Mouse (Mus musculus) hindbrain, embryonic 12.5 days (tissue): ENCODE measurements around the gene Efna3. TPM values are rescaled to one million over a fixed set of nuclear protein-coding genes. Genes with fewer than 3 reads are reported as not detected.

Experiments
- ATAC-seq: fragments of 200-750 bp; cut with Nextera tagmentation; 2 replicates; pipeline ENCODE4 v1.8.0; 2017; ENCODE audit warnings: moderate TSS enrichment; ENCODE audit not compliant: low FRiP score
- H3K27ac ChIP-seq: fragments of 300-500 bp; sonication (generic); 2 replicates; pipeline ENCODE4 v1.5.1; 2016; ENCODE audit warnings: mild to moderate bottlenecking
- H3K27me3 ChIP-seq: fragments of 300-500 bp; sonication (generic); 2 replicates; pipeline ENCODE4 v1.6.1; 2016; ENCODE audit warnings: mild to moderate bottlenecking
- H3K36me3 ChIP-seq: fragments of 300-500 bp; sonication (generic); 2 replicates; pipeline ENCODE4 v1.6.1; 2016; ENCODE audit warnings: mild to moderate bottlenecking
- H3K4me1 ChIP-seq: fragments of 300-500 bp; sonication (generic); 2 replicates; pipeline ENCODE4 v1.6.1; 2016
- H3K4me2 ChIP-seq: fragments of 300-500 bp; sonication (generic); replicated peaks from 2 replicates; pipeline ENCODE4 v1.6.1; 2016; ENCODE audit warnings: mild to moderate bottlenecking
- H3K4me3 ChIP-seq: fragments of 300-500 bp; sonication (generic); 2 replicates; pipeline ENCODE4 v1.5.1; 2016; ENCODE audit warnings: mild to moderate bottlenecking
- H3K9ac ChIP-seq: fragments of 300-500 bp; sonication (generic); 2 replicates; pipeline ENCODE4 v1.6.1; 2016; ENCODE audit warnings: mild to moderate bottlenecking, moderate library complexity
- H3K9me3 ChIP-seq: fragments of 300-500 bp; sonication (generic); replicated peaks from 2 replicates; pipeline ENCODE4 v1.6.1; 2016; ENCODE audit warnings: mild to moderate bottlenecking
- WGBS: fragments of 180-500 bp; shearing (Covaris S2); methylation state at CpG from one replicate; pipeline ENCODE4 v1.1.7; 2016; 5-methylcytosine and 5-hydroxymethylcytosine counted together
- polyA plus RNA-seq: library from polyadenylated mRNA; unstranded; fragments of >200 nt; fragmentation: Nextera tagmentation; extraction: Ambion mirVana; gene quantifications from 2 replicates; pipeline ENCODE4 v1.2.1, GENCODE M21; 2016

Gene Efna3
- 21.7 and 22.2 TPM in 2 replicates for polyA plus RNA-seq

DNA sequence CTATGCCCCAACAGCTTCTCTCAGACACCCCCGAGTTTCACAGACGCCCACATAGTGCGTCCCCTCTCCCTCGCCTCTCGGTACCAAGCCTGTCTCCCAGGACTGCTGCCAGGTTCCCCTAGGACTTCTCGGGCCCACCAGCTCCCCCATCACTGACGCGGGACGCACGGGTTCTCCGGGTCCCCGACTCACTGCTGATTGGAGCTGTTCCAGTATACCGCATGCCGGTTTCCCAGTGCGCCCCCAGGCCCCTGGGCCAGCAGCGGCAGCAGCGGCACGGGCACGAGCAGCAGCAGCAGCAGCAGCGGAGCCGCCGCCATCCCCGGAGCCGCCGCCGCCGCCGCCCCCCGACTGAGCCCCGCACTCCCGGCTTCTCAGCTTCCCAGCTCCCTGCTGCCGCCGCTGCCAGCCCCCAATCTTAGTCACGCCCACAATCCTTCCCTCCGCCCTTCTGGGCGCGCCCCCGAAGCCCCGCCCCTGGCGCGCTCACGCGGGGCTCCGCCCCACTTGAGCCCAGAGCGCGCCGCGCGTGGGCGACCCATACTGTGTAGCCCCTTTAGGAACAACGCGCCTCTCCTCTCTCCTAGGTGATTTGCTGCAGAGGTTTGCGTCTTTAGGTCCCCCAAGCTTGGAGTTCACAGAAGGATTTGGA, at the start of gene Efna3:
Gene Efna3, minus strand, starts transcription at position 452 of the 652 bp plus-strand sequence.
- H3K4me1 ChIP-seq, result peaks cover 50% of the 10 kb centered on the region
- peak within 1 kb of the TSS; percentile 88 for H3K27ac ChIP-seq
- H3K4me2 ChIP-seq, result peak within 1 kb of the TSS; percentile 87
- no peaks in the 10 kb centered on the region for H3K9me3 ChIP-seq
- peak within 1 kb of the TSS; percentile 80 for H3K9ac ChIP-seq
- ATAC-seq, result peak; percentile 30
- H3K27me3 ChIP-seq, result peaks cover 59% of the 10 kb centered on the region
- H3K4me3 ChIP-seq, result peak within 1 kb of the TSS; percentile 70
- under 1% methylated on average over 48 of the region's 53 CpGs for WGBS
- no peaks in the 10 kb centered on the region for H3K36me3 ChIP-seq

GRCm38 (mm10) chr3:89367338-89367737, 44.6 kb upstream of the Efna3 start:
- H3K4me3 ChIP-seq, result no peak overlapping the region
- 0 out of 2 replicates have a peak, but pooled peaks cover 6% of the 10 kb centered on the region for H3K27me3 ChIP-seq
- H3K4me1 ChIP-seq, result no peaks in the 10 kb centered on the region
- H3K36me3 ChIP-seq, result no peaks in the 10 kb centered on the region
- H3K27ac ChIP-seq, result no peak overlapping the region
- H3K4me2 ChIP-seq, result no peak overlapping the region
- H3K9ac ChIP-seq, result no peak overlapping the region
- no peak for ATAC-seq
- 67% methylated on average over 11 of the region's 11 CpGs for WGBS
- no peaks in the 10 kb centered on the region for H3K9me3 ChIP-seq

DNA sequence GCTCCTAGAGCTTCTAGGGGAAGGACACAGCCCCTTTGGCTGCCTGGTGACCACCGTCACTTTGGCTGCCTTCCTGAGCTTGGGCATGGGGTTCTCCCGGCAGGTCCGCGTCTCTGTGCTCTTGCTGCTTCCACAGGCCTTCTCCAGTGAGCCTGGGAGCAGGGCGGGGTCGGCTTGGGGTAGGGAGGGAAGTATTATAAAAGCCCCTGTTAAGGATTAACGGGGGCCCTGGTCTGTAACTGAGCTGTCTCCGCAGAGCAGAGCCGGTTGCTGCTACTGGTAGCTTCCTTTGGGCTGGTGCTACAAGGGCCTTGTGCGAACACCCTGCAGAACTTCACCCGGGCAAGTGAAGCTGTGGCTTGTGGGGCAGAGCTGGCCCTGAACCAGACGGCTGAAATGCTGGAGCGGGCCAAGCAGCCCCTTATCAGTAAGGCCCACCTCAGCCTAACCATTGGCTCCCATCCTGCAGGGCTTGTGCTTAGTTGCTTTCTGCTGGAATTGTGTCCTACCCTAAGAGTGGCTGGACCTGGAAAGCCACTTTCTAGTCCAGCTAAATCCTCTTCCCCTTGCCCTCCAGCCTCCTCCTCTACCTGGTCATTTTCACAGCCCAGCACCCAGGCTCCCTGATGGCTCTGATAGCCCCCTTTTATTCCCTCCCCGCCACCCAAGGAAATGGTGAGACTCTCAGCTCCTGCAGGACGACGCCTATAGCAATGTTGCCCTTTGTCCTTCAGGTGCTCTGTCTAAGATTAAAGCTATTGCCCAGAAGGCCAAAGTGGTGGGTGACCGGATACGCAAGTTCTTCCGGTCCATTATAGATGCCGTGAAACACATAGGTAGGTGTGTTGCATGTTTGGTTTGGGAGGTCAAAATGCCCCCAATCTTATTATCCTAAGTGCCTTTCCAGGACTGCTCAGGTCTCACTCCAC, 43.0 kb upstream of the Efna3 start:
- H3K27ac ChIP-seq, result no peak overlapping the region
- H3K4me2 ChIP-seq, result no peak overlapping the region
- 75% methylated on average over 20 of the region's 20 CpGs for WGBS

DNA sequence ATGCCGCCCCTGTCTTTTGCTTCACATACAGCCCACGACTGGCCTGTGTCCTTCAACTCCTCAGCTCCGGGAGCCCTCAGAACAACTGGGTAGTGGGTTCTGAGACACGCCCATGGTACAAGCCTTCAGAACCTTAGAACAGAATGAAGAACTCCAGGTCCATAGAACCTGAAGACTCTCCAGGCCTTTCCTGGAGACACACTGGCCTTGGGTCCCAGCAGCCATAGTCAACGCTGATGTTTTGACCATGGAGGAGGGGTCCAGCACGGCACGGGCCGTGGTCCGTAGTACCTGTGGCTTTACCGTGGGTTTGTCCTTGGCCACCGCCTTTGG, 42.4 kb upstream of the Efna3 start, which contains the start of gene Dcst1:
Gene Dcst1, minus strand, starts transcription at position 101 of the 333 bp plus-strand sequence.
- H3K9me3 ChIP-seq, result no peaks in the 10 kb centered on the region
- no peaks in the 10 kb centered on the region for H3K36me3 ChIP-seq
- H3K27ac ChIP-seq, result no peak within 1 kb of the TSS
- no peak within 1 kb of the TSS for H3K4me2 ChIP-seq
- no peak for ATAC-seq
- H3K27me3 ChIP-seq, result 0 out of 2 replicates have a peak, but pooled peaks cover 6% of the 10 kb centered on the region
- no peak within 1 kb of the TSS for H3K4me3 ChIP-seq
- no peak within 1 kb of the TSS for H3K9ac ChIP-seq
- 83% methylated on average over 11 of the region's 11 CpGs for WGBS
- H3K4me1 ChIP-seq, result no peaks in the 10 kb centered on the region

More for the DNA sequence above, 43.0 kb upstream of the Efna3 start:
- ATAC-seq, result no peak
- H3K4me1 ChIP-seq, result no peaks in the 10 kb centered on the region
- 0 out of 2 replicates have a peak, but pooled peaks cover 6% of the 10 kb centered on the region for H3K27me3 ChIP-seq
- no peak overlapping the region for H3K4me3 ChIP-seq
- H3K36me3 ChIP-seq, result no peaks in the 10 kb centered on the region
- no peaks in the 10 kb centered on the region for H3K9me3 ChIP-seq
- no peak overlapping the region for H3K9ac ChIP-seq

DNA sequence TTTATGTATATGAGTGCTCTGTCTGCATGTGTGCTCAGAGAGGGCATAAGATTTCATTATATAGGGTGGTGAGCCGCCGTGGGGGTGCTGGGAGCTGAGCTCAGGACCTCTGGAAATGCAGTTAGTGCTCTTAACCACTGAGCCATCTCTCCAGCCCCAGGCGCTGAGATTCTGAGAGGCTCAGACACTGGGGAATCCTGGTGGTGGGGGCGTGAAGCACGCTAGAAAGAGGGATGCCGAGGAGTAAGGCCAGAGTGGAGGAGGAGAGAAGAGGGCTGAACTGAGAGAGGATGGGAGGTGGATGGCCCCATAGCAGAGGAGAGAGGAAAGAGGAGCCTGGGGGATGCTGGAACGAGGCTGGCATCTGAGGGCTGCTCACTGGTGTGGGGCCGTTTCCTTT, 41.9 kb upstream of the Efna3 start:
- no peaks in the 10 kb centered on the region for H3K4me1 ChIP-seq
- ATAC-seq, result no peak
- no peaks in the 10 kb centered on the region for H3K36me3 ChIP-seq
- 52% methylated on average over 8 of the region's 8 CpGs for WGBS
- H3K4me2 ChIP-seq, result no peak overlapping the region
- H3K27ac ChIP-seq, result no peak overlapping the region
- H3K27me3 ChIP-seq, result 0 out of 2 replicates have a peak, but pooled peaks cover 6% of the 10 kb centered on the region
- H3K4me3 ChIP-seq, result no peak overlapping the region
- no peaks in the 10 kb centered on the region for H3K9me3 ChIP-seq
- no peak overlapping the region for H3K9ac ChIP-seq

DNA sequence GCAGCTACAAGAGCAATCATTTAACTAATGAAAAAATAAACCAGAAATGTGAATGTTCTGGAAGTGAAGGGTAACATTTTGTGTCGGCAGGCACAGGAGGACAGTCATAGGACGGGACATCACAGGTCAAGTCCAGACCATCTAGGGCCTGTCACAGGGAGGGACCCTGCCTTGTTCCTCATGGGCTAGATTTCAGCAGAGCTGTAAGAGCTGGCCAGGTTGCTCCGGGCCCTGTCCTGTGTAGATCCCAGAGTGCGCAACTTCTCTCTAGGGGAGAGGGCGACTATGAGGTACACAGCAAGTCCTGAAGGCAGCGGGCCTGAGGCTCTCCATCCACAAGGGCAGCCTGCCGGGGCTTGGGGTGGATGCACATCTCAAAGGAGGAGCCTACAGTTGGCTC, 38.9 kb upstream of the Efna3 start, which contains the start of gene Dcst2:
Gene Dcst2, plus strand, starts transcription at position 301 of the 400 bp plus-strand sequence.
- no peak for ATAC-seq
- Histone ChIP-seq H3K27me3 (0 out of 2 replicates have a peak, but pooled peaks cover 4% of the 10 kb centered on the region), H3K9me3 (no peaks in the 10 kb centered on the region), H3K4me1 (no peaks in the 10 kb centered on the region), H3K4me2 (no peak within 1 kb of the TSS), H3K36me3 (no peaks in the 10 kb centered on the region), H3K9ac (no peak within 1 kb of the TSS), H3K27ac (no peak within 1 kb of the TSS), H3K4me3 (no peak within 1 kb of the TSS)
- WGBS, result 88% methylated on average over 7 of the region's 7 CpGs

DNA sequence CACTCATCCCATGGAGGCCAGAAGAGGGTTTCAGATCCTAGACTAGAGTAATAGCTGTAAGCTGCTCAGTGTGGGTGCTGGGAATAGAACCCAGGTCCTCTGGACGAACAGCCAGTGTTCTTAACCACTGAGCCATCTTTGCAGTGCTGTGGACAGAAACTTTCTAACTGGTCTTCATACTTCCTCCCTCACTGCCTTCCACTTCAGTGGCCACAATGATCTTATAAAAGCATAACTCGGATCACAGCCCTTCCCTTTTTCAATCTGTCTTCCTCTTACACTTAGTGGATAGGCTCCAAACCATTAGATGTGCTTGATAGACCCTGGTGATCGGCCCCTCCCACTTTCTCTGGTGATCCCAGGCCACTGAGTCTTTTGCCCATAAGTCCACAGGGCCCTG, 37.5 kb upstream of the Efna3 start:
- H3K4me2 ChIP-seq, result no peak overlapping the region
- no peak for ATAC-seq
- no peak overlapping the region for H3K4me3 ChIP-seq
- no peaks in the 10 kb centered on the region for H3K36me3 ChIP-seq
- no peaks in the 10 kb centered on the region for H3K9me3 ChIP-seq
- WGBS, result 84% methylated on average over 3 of the region's 3 CpGs
- H3K27me3 ChIP-seq, result peaks cover 10% of the 10 kb centered on the region; the same call in 1 of the 2 replicates
- H3K4me1 ChIP-seq, result no peaks in the 10 kb centered on the region
- H3K9ac ChIP-seq, result no peak overlapping the region
- H3K27ac ChIP-seq, result no peak overlapping the region

DNA sequence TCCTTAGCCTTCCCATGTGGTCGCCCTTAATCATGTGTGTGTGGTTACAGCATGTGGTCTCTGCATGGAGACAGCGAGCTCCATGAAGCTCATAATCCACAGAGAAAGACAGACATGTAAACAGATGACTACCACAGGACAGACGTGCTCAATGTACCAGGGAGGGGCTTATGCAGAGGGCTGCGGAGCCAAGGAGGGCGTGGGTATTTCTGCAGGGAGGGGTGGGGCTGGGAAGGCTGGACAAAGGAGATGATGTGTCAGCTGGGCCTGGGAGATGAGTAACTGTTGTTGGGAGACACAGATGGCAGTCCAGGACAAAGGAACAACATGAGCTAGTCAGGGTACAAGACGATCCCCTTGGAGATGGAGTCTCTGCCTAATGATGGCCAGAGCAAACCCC, 36.9 kb upstream of the Efna3 start:
- 64% methylated on average over 6 of the region's 6 CpGs for WGBS
- Histone ChIP-seq H3K9ac (no peak overlapping the region), H3K27me3 (peaks cover 10% of the 10 kb centered on the region; the same call in 1 of the 2 replicates), H3K4me1 (no peaks in the 10 kb centered on the region), H3K4me3 (no peak overlapping the region), H3K27ac (no peak overlapping the region), H3K36me3 (no peaks in the 10 kb centered on the region), H3K4me2 (no peak overlapping the region), H3K9me3 (no peaks in the 10 kb centered on the region)
- ATAC-seq, result no peak

DNA sequence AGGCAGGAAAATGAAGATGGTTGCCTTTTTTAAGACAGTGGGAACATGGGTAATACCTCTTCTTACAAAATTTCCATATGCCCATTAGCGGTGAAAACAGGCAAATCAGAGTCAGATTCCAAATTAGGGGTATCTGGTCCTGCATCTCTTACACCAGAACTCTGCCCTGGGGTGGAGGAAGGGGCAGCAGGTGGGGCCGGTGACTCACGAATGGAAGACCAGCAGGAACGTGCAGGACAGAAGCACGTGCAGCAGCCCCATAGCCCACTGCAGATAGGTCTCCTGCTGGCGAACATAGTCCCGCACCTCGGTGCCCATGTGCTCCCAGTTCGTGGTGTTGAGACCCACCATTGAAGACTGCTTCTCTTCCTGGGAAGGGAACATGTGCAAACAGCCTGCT, 33.3 kb upstream of the Efna3 start:
- Histone ChIP-seq H3K27me3 (peaks cover 23% of the 10 kb centered on the region; the same call in 1 of the 2 replicates), H3K9ac (no peak overlapping the region), H3K4me3 (no peak overlapping the region), H3K36me3 (no peaks in the 10 kb centered on the region), H3K27ac (no peak overlapping the region), H3K9me3 (no peaks in the 10 kb centered on the region), H3K4me2 (no peak overlapping the region), H3K4me1 (no peaks in the 10 kb centered on the region)
- ATAC-seq, result no peak
- 70% methylated on average over 9 of the region's 9 CpGs for WGBS

GRCm38 (mm10) chr3:89355512-89355902, 32.7 kb upstream of the Efna3 start:
- H3K27me3 ChIP-seq, result peaks cover 25% of the 10 kb centered on the region
- H3K4me3 ChIP-seq, result no peak overlapping the region
- H3K36me3 ChIP-seq, result no peaks in the 10 kb centered on the region
- H3K4me1 ChIP-seq, result peaks cover 3% of the 10 kb centered on the region
- no peak overlapping the region for H3K4me2 ChIP-seq
- H3K9ac ChIP-seq, result no peak overlapping the region
- H3K27ac ChIP-seq, result no peak overlapping the region
- 80% methylated on average over 6 of the region's 6 CpGs for WGBS
- no peak for ATAC-seq
- H3K9me3 ChIP-seq, result no peaks in the 10 kb centered on the region

- no peak overlapping the region for H3K9ac ChIP-seq
- WGBS, result 21% methylated on average over 5 of the region's 5 CpGs
- H3K27ac ChIP-seq, result no peak overlapping the region
- no peak overlapping the region for H3K4me2 ChIP-seq
- peaks cover 8% of the 10 kb centered on the region for H3K4me1 ChIP-seq
- ATAC-seq, result peak; percentile 31
- H3K36me3 ChIP-seq, result no peaks in the 10 kb centered on the region
- H3K27me3 ChIP-seq, result peaks cover 29% of the 10 kb centered on the region
- H3K9me3 ChIP-seq, result no peaks in the 10 kb centered on the region
- no peak overlapping the region for H3K4me3 ChIP-seq
Observed at GRCm38 (mm10) chr3:89354816-89355511, 32.2 kb upstream of the Efna3 start.

- Histone ChIP-seq H3K4me3 (no peak overlapping the region), H3K4me2 (no peak overlapping the region), H3K9ac (no peak overlapping the region), H3K9me3 (no peaks in the 10 kb centered on the region), H3K27me3 (peaks cover 42% of the 10 kb centered on the region), H3K36me3 (0 out of 2 replicates have a peak, but pooled peaks cover 1% of the 10 kb centered on the region), H3K4me1 (peaks cover 15% of the 10 kb centered on the region), H3K27ac (no peak overlapping the region)
- 69% methylated on average over 5 of the region's 5 CpGs for WGBS
- ATAC-seq, result no peak
Observed at GRCm38 (mm10) chr3:89351271-89351670, 28.5 kb upstream of the Efna3 start.
